Mouse (Mus musculus) adrenal gland, adult 18-20 months (tissue): Measurements from ENCODE around the gene Mettl2. TPM values are rescaled to one million over a fixed set of nuclear protein-coding genes. Genes with fewer than 3 reads are reported as not detected.
"Not testable (repeated sequence)": the region's sequence is repeated elsewhere in the genome, so short reads cannot be mapped to it uniquely, and the experiment has no call there.

Experiments
- DNase-seq, 2 experiments: peaks; one replicate each; pipeline ENCODE4 v3.0.0; 2021 to 2022; ENCODE audit warnings: low spot score in 2 of 2
- long read RNA-seq, 2 experiments: library from polyadenylated mRNA; stranded (forward); transcript quantifications; one replicate each; pipeline ENCODE4 v2.0.0; 2021
- total RNA-seq, 2 experiments: library from RNA; stranded (reverse); gene quantifications; 1 replicate in 1 of 2; 2 replicates in 1 of 2; pipeline ENCODE4 v1.2.3; 2021

Mettl2 gene
- 10 to 100 TPM; 23.0 to 23.9 TPM for total RNA-seq
- long read RNA-seq, experiment 1, transcript Mettl2-201 (9 exons, 1,867 nt) = major isoform, 18 of 27 reads
- long read RNA-seq, experiment 1, partial matches to known transcripts = 2 of 27 reads
- long read RNA-seq, experiment 1, other reads (novel, unspliced or antisense) = 7 of 27 reads
- long read RNA-seq, experiment 2, transcript Mettl2-201 (9 exons, 1,867 nt) = major isoform, 50 of 60 reads
- long read RNA-seq, experiment 2, partial matches to known transcripts = 4 of 60 reads
- long read RNA-seq, experiment 2, other reads (novel, unspliced or antisense) = 6 of 60 reads

GRCm38 (mm10) chr11:105125735-105126519, at the start of gene Mettl2:
TSS of gene Mettl2 (plus strand) at chr11:105126425.
- DNase-seq = peak; percentile 69 to 73

DNA sequence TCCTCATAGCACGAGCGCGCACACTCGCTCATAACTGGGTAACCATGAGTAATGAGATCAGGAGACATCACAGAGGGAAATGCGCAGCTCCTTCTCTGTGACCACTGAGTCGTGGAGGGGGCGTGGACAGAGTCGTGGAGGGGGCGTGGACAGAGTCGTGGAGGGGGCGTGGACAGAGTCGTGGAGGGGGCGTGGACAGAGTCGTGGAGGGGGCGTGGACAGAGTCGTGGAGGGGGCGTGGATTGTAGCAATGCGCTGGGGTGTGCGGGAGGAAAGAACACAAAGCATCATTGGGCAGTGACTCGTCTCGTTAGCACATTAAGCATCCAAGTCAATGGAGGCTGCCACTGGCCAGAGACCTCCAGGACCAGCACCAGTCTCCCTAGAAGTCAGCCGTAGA, 13.8 kb upstream of the Mettl2 start:
- not testable (repeated sequence) for DNase-seq

DNA sequence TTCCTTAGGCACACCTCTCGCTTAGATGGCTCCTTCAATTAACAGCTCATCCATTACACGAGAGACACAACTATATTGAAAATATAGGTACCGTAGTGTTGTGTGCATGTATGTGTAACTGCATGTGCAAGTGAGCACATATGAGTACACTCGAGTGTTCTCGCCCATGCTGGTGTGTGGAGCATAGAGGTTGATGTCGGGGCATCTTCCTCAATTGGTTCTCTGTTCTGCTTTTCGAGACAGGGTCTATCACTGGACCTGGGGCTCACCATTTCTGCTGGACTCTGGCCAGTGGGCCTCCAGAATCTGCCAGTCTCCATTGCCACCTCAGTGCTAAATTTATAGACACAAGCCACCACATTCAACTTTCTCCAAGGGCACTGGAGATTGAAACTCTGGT, 8.4 kb upstream of the Mettl2 start:
- DNase-seq = no peak

- no peak for DNase-seq
Measured at GRCm38 (mm10) chr11:105120551-105121061, 5.6 kb upstream of the Mettl2 start.

GRCm38 (mm10) chr11:105121792-105122191, 4.4 kb upstream of the Mettl2 start:
- DNase-seq = not testable (repeated sequence)

GRCm38 (mm10) chr11:105123986-105124385, 2.2 kb upstream of the Mettl2 start:
- DNase-seq = peak; percentile 29 to 38

GRCm38 (mm10) chr11:105126520-105127029, 350 bp downstream of the Mettl2 start:
- DNase-seq = no peak

DNA sequence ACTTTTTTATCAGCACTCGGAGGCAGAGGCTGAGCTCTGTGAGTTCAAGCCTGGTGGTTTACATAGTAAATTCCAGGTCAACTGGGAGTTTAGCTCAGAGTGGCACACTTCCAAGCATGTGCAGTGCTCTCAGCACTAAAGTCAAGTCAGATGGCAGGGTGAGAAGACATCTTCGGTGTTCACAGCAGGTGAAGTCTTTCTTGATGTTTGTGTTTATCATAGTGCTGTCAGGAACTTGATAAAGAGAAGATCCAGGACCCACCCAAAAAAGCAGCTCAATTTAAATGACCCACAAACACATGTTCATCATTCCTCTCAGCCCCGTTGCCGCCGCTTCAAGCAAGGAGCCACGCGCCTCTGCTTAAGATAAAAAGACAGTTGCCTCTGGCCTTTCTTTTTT, 9.5 kb downstream of the Mettl2 start:
- no peak for DNase-seq

GRCm38 (mm10) chr11:105137255-105137654, 11.0 kb downstream of the Mettl2 start:
- not testable (repeated sequence) for DNase-seq

GRCm38 (mm10) chr11:105140512-105140911, 14.3 kb downstream of the Mettl2 start:
- DNase-seq = not testable (repeated sequence)

- no peak for DNase-seq
Measured at GRCm38 (mm10) chr11:105141115-105141514, 14.9 kb downstream of the Mettl2 start.

GRCm38 (mm10) chr11:105143564-105143963, 17.3 kb downstream of the Mettl2 start:
- no peak for DNase-seq

DNA sequence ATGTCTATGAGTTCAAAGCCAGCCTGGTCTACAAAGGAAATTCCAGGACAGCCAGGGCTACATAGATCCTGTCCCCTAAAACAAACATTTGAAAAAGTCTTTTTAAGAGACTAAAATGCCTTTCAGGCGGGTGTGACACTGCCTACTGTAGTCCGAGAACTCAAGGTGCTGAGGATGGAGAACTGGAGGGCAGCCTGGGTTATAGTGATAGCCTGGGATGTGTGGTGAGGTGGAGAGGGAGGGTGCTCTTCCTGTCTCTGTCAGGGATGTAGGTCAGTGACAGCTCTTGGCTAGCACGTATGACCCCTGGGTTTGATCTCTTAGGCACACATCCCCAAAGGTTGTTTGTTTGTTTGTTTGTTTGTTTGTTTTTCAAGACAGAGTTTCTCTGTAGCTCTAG, 17.9 kb downstream of the Mettl2 start:
- DNase-seq = no peak

GRCm38 (mm10) chr11:105144508-105145210, 18.4 kb downstream of the Mettl2 start:
- no peak for DNase-seq

- DNase-seq = no peak
Measured at GRCm38 (mm10) chr11:105145211-105145610, 19.0 kb downstream of the Mettl2 start.

DNA sequence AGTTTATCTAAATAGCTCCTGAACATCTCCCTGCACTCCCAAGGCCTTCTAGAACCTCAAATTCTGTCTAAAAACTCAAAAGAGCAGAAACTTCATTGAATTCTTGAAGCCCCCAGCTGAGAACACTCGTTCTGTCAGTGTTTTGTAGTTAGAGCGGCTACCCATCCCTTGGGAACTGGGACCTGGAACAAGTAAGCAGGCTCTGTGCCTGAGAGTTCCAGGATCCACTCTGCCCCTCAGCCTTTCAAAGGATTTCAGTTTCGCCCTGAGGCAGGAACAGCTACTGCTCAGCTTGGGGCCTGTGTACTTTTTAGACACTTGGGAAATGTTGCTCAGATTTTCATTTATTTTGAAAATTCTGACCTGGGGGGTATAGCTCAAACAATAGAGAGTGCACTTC, 20.4 kb downstream of the Mettl2 start, which contains the start of gene Gm10842:
Gm10842 (plus strand) TSS at position 301 of the 400 bp plus-strand sequence.
- DNase-seq = no peak

GRCm38 (mm10) chr11:105149353-105149752, 23.1 kb downstream of the Mettl2 start:
- no peak for DNase-seq

DNA sequence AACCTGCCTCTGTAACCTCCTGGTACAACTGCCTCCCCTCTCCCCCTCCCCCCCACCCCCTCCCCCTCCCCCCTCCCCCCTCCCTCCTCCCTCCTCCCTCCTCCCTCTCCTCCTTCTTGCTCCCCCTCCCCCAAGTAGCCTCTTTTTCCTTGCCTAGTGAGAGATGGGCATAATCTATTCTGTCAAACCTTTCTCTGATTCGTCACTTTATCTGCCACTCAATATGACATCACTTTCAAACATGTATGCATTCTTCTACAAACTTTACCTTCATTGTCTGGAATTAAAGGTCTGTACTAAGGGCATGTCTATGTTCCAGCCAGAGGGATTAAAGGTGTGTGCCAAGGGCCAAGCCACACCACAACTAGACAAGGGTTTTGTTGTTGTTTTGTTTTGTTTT, 23.5 kb downstream of the Mettl2 start:
- no peak for DNase-seq

- no peak for DNase-seq
Measured at GRCm38 (mm10) chr11:105150691-105151090, 24.5 kb downstream of the Mettl2 start.

DNA sequence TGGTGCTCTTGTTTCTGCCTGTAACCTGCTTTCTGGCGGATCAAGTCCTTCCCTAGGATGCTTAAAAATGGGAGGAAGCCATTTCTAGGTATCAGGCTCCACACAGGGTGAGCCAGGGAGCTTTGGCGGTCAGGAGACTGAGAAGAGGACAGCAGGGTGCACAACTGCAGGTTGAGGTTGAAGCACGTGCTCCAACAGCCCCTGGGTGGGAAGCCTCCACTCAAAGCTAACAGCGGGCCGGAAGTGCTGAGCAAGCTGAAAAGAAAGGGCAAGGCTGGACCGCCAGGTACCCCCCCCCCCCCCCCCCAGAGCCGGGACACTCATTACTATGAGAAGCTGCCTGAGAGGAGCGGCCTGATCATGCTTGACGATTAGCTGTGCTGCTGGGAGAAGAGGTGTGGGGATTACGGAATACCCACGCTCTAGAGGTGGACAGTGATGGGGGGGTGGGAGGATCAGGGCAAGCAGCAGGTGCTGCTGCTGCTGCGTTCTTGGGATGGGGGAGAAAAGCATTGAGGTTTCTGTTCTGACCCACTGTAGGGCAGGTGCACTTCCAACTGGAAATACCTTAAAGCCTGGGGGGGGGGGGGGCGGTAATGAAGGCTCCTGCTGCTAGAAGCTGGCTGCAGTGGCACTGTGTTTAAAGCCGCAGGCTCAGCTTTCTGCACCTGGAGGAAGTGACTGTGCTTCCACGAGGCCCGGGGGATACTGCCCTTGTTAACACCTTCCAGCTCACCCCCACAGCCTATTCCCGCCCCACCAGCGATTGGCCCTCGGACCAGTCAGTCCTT, 25.2 kb downstream of the Mettl2 start:
- no peak for DNase-seq

DNA sequence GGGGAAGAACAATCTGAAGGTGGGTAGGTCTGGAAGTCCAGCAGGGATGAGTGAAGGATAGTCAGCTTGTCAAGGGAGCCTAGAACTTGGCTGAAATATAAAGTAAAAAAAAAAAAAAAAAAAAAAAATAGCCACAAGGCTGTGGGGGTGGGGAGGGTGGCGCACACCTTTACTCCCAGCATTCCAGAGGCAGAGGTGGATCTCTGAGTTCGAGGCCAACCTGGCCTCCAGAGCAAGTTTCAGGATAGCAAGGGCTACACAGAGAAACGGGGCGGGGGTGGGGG, 25.7 kb downstream of the Mettl2 start:
- DNase-seq = no peak
